Mouse (Mus musculus) megakaryocyte, embryonic 14.5 days (primary cell): Measurements from ENCODE around the gene Entpd8. TPM values are rescaled to one million over a fixed set of nuclear protein-coding genes. Genes with fewer than 3 reads are reported as not detected.

ENCODE experiments used
- H3K27me3 ChIP-seq: replicated peaks from 2 replicates; pipeline ENCODE3; 2012; ENCODE audit warnings: inconsistent platforms
- H3K36me3 ChIP-seq: replicated peaks from 2 replicates; pipeline ENCODE3; 2012; ENCODE audit warnings: low read length, inconsistent platforms, mixed read lengths
- H3K4me1 ChIP-seq: 2 replicates; pipeline ENCODE4 v1.6.1; 2012; ENCODE audit warnings: inconsistent platforms
- H3K4me3 ChIP-seq: replicated peaks from 2 replicates; pipeline ENCODE3; 2012; ENCODE audit warnings: moderate library complexity, mild to moderate bottlenecking, inconsistent platforms
- H3K9me3 ChIP-seq: 2 replicates; pipeline ENCODE4 v1.6.1; 2012; ENCODE audit warnings: inconsistent platforms
- FLI1 ChIP-seq: IDR thresholded peaks from 2 replicates; pipeline ENCODE4 v1.6.1; 2012; ENCODE audit warnings: low read length, inconsistent platforms, mixed read lengths
- GATA1 ChIP-seq: IDR thresholded peaks from 3 replicates; pipeline ENCODE4 v1.6.1; 2012; ENCODE audit warnings: mixed read lengths, low read length, inconsistent platforms, borderline replicate concordance
- polyA plus RNA-seq: library from polyadenylated mRNA; stranded (reverse); fragments of >175 nt; gene quantifications from 2 replicates; pipeline ENCODE4 v1.2.3, GENCODE M21; 2012; ENCODE audit warnings: low replicate concordance; ENCODE audit not compliant: insufficient read depth

Entpd8 gene
- polyA plus RNA-seq, 1 experiment: not detected

DNA sequence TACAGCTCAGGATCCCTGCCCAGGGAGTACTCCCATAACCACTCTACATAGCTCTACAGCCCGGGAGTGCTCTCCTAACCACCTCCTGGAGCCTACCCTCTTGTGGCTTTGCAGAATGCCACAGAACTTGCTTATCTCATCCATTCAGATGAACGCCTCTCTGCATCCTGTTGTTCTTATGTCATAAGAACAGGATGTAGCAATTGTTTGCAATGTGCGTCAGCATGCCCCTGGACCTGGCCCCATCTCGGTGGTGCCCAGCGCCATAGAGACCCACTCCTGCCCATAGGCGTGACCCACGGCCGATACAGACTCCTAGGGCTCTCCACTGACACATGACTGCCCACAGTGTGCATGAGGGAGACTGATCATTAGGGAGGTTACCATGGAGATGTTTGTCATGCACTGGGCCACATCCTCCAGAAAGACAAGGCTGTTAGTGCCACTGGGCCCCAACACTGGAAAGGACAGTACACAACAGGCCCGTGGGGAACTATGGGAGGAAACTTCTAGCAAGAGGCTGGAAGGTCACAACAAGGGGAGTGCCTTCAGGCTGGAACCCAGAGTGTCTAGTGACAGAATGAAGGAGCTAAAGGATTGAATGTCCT, 31.2 kb downstream of the Entpd8 start:
- H3K36me3 ChIP-seq: no peaks in the 10 kb centered on the region
- peaks cover 97% of the 10 kb centered on the region for H3K4me1 ChIP-seq
- peak overlapping the region; percentile 82 for H3K4me3 ChIP-seq
- H3K27me3 ChIP-seq: no peaks in the 10 kb centered on the region
- no peaks in the 10 kb centered on the region for H3K9me3 ChIP-seq
- TF ChIP-seq FLI1 (peak; percentile 82), GATA1 (peak; percentile 94)

DNA sequence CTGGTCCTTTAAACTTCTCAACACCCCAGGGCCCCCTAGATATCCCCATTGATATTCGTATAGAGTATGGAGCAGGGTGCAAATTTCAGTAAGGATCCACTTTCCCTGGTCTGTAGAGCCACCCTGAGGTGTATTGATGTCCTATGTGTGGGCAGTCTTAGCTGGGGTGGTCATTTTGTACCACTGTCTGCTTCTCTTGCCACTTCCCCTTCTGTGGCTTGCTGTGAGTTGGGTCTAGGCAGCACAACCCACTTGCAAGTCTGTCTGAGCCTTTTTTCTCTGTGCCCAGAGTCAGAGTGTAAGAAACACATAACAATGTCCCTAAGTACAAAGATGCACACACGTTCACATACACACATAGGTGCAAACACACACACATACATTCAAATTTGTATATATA, 34.2 kb downstream of the Entpd8 start:
- H3K36me3 ChIP-seq: no peaks in the 10 kb centered on the region
- peaks cover 67% of the 10 kb centered on the region for H3K4me1 ChIP-seq
- H3K9me3 ChIP-seq: no peaks in the 10 kb centered on the region; the same call in 1 of the 2 replicates
- TF ChIP-seq FLI1 (no peak), GATA1 (no peak)
- no peak overlapping the region for H3K4me3 ChIP-seq
- no peaks in the 10 kb centered on the region for H3K27me3 ChIP-seq

GRCm38 (mm10) chr2:25115442-25115841, 35.3 kb downstream of the Entpd8 start:
- no peaks in the 10 kb centered on the region for H3K27me3 ChIP-seq
- TF ChIP-seq FLI1 (no peak), GATA1 (no peak)
- H3K36me3 ChIP-seq: no peaks in the 10 kb centered on the region
- H3K4me3 ChIP-seq: peak overlapping the region; percentile 26
- no peaks in the 10 kb centered on the region; the same call in 1 of the 2 replicates for H3K9me3 ChIP-seq
- peaks cover 60% of the 10 kb centered on the region for H3K4me1 ChIP-seq

DNA sequence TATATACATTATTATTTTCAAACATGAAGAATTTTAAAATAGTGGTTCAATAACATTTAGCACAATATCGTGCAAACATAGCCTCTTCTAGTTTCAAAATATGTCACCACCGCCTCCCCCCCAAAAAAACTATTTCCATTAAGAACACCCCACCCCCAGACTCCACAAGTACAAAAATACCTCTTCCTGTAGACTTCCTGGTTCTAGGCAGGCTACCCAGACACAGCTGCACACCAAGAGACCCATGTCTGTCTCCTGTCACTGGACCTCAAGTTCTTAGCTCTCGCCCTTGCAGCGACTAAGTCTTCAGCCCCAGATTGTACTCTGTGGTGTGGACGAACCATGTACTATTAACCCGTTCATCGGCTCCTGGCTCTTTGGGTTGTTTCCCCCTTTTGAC, 40.9 kb downstream of the Entpd8 start:
- H3K36me3 ChIP-seq: no peaks in the 10 kb centered on the region
- no peaks in the 10 kb centered on the region for H3K27me3 ChIP-seq
- peak overlapping the region; percentile 23 for H3K4me3 ChIP-seq
- H3K9me3 ChIP-seq: no peaks in the 10 kb centered on the region; the same call in 1 of the 2 replicates
- peaks cover 62% of the 10 kb centered on the region for H3K4me1 ChIP-seq
- no peak for TF ChIP-seq GATA1
- no peak for TF ChIP-seq FLI1

DNA sequence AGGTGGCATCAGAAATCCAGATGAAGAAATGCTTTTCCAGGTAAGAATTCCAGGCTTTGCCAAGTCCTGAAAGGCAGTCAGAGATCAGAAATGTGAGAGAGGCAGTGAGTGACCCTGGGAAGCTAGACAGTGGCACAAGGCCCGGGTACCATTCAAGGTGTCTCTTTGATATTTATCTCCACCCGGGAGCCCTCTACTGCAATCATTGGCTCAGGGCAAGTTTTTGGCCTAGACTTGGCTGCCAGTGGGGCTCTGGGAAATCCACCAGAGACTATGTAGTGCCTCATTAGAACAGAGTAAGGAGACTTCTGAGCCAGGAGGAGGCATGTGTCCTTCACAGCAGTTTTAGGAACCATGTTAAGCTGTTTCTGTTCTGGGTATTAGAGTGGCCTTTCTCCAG, 42.6 kb downstream of the Entpd8 start:
- TF ChIP-seq GATA1 (no peak), FLI1 (no peak)
- H3K9me3 ChIP-seq: no peaks in the 10 kb centered on the region

GRCm38 (mm10) chr2:25123527-25123926, 43.4 kb downstream of the Entpd8 start:
- Histone ChIP-seq H3K27me3 (no peaks in the 10 kb centered on the region), H3K4me3 (no peak overlapping the region), H3K4me1 (peaks cover 82% of the 10 kb centered on the region), H3K36me3 (no peaks in the 10 kb centered on the region), H3K9me3 (no peaks in the 10 kb centered on the region)
- no peak for TF ChIP-seq FLI1
- no peak for TF ChIP-seq GATA1

More for the DNA sequence above, 42.6 kb downstream of the Entpd8 start:
- Histone ChIP-seq H3K4me1 (peaks cover 73% of the 10 kb centered on the region), H3K4me3 (no peak overlapping the region), H3K27me3 (no peaks in the 10 kb centered on the region), H3K36me3 (no peaks in the 10 kb centered on the region)

DNA sequence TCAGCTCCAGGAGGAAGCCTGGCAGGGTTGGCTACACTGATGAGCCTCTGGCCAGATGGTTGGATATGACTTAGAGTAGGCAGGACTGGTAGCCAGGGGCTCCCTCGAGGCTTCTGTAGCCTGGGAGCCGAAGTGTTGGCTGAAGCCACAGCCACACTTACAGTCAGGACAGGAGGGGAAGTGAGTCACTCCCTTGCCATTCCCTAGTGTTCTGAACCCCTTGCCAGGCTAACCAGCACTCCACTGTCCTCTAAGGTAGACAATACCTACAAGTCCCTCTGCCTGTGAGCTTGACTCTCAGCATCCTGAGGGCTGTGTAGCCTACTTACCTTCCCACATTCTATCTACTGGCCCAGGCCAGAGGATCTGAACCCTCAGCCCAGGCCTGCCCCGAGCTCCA, 44.3 kb downstream of the Entpd8 start:
- TF ChIP-seq GATA1 (no peak), FLI1 (no peak)
- Histone ChIP-seq H3K4me1 (peaks cover 91% of the 10 kb centered on the region), H3K4me3 (peak overlapping the region; percentile 40), H3K27me3 (no peaks in the 10 kb centered on the region), H3K9me3 (no peaks in the 10 kb centered on the region), H3K36me3 (no peaks in the 10 kb centered on the region)

GRCm38 (mm10) chr2:25125146-25125545, 45.0 kb downstream of the Entpd8 start:
- Histone ChIP-seq H3K27me3 (no peaks in the 10 kb centered on the region), H3K36me3 (no peaks in the 10 kb centered on the region), H3K4me3 (no peak overlapping the region), H3K4me1 (peaks cover 91% of the 10 kb centered on the region), H3K9me3 (no peaks in the 10 kb centered on the region)
- TF ChIP-seq GATA1 (no peak), FLI1 (no peak)

DNA sequence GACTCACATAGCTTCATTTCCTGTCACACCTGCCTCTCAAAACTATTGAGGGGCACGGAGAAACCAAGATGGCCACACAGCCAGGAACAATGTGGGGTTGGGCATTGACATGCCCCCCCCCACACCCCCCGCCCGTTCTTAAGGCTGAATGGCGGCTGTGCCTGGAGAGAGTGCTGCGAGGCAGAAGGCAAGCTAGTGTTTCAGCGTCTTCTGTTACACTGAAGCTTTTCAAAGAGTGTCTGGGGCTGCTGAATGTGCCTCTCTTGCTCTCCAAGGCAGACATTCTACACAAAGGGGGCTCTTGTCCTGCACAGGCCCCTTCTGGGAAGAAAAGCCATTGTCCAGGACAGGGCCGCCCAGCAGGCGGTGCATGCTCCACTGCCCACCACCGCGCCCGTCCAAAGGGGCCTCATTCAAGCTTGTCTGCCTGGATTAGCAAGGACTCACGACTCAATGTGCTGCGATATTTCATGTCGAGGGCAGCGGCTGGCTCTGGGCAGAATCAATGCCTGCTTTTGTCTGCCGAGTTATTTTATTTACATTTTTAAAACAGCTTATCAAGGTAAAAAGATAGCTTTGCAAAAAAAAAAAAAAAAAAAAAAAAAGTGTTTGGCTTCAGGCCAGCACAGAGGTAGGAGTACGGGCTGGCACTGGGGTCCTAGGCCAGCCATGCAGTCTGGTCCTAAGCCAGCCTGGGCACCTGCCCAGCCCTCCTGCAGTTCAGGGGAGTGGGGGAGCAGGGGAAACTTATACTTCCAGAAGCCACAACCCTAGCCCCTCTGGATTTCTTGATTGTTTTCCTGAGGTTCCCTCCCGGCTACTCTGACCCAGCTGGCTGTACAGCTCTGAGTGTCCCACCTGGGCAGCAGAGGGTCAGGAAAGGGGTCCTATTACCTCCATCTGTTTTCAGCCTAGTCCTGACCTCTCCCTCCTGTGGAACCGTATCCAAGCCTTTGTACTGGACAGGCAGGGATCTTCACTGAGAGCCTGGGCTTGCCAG, 46.2 kb downstream of the Entpd8 start:
- Histone ChIP-seq H3K36me3 (no peaks in the 10 kb centered on the region), H3K4me1 (peaks cover 91% of the 10 kb centered on the region), H3K4me3 (no peak overlapping the region), H3K9me3 (no peaks in the 10 kb centered on the region), H3K27me3 (no peaks in the 10 kb centered on the region)
- TF ChIP-seq GATA1: no peak
- no peak for TF ChIP-seq FLI1

GRCm38 (mm10) chr2:25127206-25127605, 47.1 kb downstream of the Entpd8 start:
- Histone ChIP-seq H3K4me1 (peaks cover 92% of the 10 kb centered on the region), H3K27me3 (no peaks in the 10 kb centered on the region)

More at GRCm38 (mm10) chr2:25127206-25127605, 47.1 kb downstream of the Entpd8 start:
- TF ChIP-seq GATA1: no peak
- no peak for TF ChIP-seq FLI1
- Histone ChIP-seq H3K9me3 (no peaks in the 10 kb centered on the region), H3K36me3 (no peaks in the 10 kb centered on the region), H3K4me3 (no peak overlapping the region)
